Mouse (Mus musculus): ENCODE data around the gene Opn4.

Gene Opn4

DNA sequence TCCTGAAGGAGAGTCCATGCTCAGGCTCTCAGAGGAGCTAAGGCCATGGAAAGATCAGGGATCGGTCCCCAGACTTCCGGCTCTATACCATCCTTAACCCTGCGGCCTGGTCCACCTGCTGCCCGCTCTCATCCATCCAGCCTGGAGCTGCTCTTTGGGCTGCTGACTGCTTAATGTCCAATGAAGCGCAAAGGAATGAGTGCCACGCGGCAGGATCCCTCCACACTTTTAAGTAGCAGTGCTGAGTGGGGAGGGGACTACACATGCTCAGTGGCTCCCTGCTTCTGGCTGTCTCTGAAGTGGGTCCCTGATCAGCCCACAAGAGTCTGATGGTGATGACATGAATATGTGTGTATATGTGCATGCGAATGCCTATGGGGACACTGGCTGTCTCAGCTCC, at the start of gene Opn4:
Opn4 (minus strand) TSS at position 202 of the 400 bp plus-strand sequence.
- DNase-seq (ENCODE audit: low spot score in 2 of 2): no peak

DNA sequence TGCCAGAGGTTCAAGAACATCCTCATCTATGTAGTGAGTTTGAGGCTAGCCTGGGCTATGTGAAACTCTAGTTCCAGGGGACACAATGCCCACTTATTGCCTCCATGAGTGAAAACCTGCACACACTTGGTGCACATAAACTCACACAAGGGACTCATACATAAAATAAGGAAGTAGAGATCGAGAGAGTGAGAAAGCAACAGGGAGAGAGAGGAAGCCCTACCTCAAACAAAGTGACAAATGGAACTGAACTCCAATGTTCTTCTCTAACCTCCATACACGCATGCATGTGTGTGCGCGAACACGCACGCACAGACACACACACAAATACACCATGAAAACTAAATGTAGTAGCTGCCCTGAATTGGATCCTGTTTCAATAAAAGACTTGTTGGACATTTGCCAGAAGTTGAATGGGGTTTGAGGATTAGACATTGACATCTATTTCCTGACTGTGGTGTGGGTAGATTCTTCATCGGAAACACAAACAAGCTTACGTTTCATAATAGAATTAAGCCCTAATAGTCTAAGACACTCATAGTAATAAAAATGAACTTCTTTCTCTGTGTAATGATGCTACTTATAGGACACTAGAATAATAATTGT, 48.0 kb upstream of the Opn4 start:
- DNase-seq (ENCODE audit: low spot score in 2 of 2): no peak

DNA sequence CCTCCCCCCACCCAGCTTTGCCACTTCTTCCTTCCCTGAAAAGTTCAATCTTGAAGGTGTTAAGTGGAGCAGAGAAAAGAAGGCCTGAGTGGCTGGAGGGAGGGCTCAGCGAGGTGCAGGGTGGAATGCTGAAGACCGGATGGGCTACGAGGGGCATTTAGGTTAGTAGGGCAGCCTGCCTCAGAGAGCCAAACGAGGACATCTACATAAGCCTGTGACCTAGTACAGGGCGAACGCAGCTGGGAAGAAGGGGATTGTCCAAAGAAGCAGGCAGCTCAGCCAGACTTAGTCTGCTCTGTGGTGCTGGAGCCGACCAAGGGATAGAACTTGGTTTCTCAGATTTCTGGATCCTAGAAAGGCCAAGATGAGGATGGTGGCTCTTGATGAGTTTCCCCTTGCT, 44.2 kb upstream of the Opn4 start:
- no peak for DNase-seq (ENCODE audit: low spot score in 2 of 2)

DNA sequence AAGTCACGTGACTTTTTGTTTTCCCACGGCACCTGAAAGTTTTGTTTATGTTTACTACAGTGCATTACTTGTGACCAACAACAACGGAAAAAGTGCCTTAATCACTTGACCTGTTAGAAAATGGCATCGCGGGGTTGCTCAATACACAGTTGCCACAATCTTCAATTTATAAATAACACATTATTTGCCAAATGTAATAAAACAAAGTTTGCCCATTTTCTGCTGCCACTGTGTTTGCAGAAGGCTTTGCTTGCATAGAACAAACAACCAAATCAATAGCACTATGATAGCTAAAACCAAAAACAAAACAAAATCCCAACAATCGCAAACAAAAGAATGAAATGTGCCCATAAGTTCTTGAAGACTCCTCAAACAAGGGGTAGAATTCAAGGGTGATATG, 35.8 kb upstream of the Opn4 start:
- DNase-seq (ENCODE audit: low spot score in 2 of 2): no peak

DNA sequence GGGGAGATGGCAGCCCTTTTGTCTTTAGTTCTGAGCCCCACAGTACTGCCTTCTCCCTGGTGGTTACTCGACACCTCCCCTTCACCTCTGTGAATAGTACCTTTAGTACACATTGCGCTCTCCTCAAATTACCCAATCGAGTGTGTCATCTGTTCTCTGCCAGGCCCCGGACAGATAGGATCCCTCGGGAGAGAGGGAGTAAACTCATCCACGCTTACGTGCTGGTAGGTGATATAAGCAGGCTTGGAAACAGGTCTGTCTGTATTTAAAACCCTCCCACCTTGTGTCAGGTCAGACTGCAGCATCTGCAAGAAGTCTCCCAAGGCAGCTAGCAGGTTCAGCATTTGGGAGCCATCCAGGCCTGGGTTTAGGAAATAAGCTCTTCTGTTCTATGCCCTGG, 35.2 kb upstream of the Opn4 start:
- DNase-seq (ENCODE audit: low spot score in 2 of 2): no peak

DNA sequence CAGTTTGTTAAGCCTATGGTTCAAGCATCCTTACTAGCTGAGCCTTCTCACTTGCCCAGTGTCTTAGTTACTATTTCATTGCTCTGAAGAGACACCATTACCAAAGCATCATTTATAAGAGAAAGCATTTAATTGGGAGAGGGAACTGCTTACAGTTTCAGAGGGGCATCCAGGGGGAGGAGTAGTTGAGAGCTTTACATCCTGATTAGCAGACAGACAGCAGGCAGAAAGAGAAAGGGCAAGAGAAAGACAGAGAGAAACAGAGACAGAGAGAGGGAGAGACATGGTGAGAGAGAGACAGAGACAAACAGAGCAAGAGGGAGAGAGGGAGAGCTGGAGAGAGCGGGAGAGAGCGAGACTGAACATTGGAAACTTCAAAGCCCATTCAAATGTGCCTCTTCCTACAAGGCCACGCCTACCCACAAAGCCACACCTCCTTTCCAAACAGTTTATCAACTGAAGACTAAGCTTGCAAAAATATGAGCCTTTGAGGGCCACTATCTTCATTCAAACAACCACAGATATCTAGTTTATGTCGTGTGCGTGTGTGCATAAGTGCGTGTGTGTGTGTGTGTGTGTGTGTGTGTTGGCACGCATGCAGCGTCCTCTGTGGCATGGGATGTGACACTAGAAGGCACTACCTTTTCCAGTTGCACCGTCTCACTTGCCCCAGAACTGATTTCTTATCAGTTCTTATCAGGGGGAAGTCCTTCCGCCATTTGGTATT, 32.9 kb upstream of the Opn4 start:
- DNase-seq (ENCODE audit: low spot score in 2 of 2): peak in 1 of 2 experiments; percentile 63

DNA sequence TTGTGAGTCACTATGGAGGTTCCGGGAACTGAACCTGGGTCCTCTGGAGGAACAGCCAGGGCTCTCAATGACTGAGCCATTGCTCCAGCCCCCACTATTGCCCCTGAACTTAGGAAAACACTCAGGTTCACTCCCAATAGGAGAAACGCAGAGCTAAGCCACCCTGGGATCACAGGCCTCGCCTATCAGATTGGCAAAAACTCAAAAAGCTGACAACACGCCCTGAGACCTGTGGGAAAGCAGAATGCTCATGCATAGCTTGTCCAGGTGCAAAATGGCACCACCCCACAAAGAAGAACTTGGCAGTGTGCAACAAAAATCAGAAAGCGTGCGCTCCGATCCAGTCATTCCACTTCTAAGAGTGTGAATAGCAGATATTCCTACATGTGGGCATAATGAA, 26.9 kb upstream of the Opn4 start:
- no peak for DNase-seq (ENCODE audit: low spot score in 2 of 2)

DNA sequence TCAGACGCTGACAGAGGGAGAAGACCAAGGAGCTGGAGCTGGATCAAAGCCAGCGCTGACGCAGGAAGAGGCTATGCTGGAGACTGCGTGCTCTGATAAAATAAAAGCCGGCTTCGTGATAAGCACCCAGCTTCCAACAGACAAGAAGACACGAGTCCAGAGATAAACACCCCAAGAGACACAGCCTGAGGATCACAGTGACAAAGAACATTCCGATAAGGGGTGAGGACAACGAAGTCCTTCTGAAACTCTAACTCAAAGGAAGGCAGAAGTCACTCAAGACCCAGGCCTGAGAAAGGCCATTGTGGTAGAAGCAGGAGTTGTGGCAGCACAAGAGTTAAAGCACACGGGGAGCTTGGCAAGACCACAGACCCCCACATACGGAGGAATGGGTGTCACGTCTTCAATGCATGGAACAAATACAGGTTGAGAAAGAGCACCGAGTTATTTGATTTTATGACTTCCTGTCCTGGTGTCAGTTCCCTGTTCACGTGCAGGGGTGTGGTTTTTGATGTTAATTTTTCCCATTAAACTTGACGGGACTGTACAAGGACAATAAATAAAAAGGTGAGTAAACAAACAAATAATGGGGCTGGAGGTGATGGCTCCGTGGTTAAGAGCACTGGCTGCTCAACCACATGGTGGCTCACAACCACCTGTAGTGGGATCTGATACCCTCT, 23.7 kb upstream of the Opn4 start:
- peak in 1 of 2 experiments; percentile 55 for DNase-seq (ENCODE audit: low spot score in 2 of 2)

DNA sequence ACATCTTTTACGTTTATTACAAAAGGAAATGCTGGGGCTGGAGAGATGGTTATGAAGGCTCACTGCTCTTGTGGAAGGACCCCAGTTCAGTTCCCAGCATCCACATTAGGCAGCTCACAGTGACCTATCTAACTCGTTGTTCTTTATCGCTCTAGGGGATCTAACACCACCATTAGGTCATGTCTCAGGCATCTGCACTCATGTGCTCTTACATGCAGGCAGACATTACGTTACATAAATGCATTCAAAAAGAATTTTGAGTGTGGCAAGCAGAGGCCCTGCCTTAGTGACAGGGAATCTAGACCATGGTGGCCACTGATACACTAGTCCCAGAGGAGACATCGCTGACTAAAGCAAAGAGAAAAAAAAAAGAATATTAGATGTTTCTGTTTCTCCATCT, 23.1 kb upstream of the Opn4 start:
- no peak for DNase-seq (ENCODE audit: low spot score in 2 of 2)

DNA sequence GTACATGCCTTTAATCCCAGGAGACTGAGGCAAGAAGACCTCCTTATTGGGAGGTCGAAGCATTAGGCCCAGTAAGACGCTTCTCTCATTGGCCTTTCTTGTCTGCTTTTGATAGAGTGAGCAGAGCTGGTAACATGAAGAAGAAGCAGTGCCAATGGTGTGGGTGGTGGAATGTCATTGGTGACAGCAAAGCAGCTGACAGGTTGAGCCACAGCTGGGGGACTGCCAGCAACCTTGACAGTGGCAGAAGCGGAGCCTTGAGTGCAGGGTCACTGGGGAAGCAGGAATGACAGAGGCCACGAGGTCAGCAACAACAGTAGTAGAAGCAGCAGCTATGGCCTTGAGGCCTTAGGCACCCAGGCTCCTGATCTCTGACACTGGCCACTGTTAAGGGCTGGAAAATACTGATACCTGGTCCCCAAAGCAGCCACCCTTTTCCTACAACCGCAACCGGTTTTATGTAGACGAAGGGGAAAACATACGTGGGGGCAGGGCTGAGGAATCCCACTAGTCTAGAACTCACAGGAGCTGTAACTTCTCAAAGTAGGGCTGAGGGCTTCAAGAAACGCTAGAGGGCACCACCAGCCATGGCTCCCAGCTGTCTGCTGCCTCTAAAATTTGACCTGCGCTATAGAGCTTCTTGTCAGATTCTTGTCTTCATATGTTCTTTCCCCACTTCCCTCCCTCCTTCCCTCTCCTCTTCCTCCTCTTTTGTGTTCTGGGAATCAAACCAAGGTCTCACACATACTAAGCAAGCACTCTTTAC, 20.9 kb upstream of the Opn4 start:
- peak; percentile 48 to 73 for DNase-seq (ENCODE audit: low spot score in 2 of 2)

DNA sequence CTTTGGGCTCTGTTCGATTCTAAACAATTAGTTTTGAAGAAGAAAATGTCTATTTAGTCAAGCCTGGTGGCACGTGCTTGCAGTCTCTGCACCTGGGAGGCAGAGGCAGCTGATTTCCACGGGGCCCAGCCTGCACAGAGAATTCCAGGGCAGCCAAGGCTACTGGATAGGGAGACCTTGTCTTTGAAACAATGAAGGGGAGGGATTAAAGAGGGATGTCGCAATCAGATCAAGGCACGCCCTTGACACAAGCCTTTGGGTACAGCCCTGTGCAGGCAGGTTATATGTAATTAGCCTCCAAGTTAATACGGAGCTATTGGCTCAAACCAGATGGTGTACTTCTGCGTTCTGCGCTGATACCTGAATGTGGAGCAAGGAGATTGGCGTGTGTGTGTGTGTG, 18.9 kb upstream of the Opn4 start:
- DNase-seq (ENCODE audit: low spot score in 2 of 2): no peak

DNA sequence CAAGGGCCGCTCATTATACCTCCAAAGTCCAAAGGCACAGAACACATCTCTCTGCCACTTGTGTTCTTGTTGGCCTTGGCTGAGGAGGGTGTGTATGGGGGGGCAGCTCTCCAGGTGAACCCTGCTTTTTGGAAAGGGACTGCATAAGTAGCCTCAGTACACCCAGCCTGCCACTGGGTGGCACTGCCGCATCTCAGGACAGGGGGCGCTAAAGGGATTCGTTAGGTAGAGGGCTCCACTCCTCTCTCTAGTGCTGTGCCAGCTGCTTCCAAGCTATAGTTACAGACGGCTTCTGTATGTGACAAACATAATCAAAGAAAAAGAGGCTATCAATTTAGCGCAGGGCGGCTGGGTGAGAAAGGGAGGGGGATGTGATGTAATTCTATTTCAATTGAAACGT, 16.9 kb upstream of the Opn4 start:
- peak; percentile 74 to 87 for DNase-seq (ENCODE audit: low spot score in 2 of 2)

DNA sequence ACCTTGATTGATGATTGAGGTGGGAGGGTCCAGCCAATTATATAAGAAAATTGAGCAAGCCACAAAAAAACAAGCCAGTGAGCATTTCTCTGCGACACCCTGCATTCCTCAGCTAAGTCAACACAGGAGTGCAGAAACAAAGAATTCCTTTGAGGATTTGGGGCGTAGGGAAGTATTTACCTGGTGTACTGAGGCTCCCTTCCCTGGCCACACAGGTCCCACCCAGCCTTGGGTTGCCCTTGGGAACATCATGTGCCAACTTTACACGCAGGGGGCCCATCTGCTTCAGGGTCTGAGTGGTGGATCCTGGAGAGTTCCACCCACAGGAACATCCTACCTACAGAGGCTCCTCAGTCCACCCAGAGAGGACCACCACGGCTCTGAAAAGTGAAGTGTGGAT, 15.7 kb upstream of the Opn4 start:
- no peak for DNase-seq (ENCODE audit: low spot score in 2 of 2)

DNA sequence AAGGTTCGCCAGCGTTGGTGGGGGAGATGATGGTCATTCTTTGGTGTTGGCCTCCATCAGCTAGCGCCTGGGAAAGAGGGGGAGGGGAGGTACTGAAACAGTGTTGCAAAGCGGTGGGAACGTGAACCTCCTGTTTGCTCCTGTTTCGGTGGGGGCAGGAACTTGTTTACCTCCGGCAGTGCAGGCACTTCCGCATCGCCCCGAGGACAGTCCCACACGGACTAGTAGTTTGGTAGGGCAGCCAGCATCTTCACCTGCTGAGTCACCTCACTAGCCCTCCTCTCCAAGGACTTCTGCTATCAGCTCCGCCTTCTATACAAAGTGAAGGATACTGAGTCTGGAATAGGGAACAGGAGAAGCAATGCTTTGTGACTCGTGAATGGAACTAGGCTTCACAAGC, 15.1 kb upstream of the Opn4 start:
- DNase-seq (ENCODE audit: low spot score in 2 of 2): peak in 1 of 2 experiments; percentile 31

DNA sequence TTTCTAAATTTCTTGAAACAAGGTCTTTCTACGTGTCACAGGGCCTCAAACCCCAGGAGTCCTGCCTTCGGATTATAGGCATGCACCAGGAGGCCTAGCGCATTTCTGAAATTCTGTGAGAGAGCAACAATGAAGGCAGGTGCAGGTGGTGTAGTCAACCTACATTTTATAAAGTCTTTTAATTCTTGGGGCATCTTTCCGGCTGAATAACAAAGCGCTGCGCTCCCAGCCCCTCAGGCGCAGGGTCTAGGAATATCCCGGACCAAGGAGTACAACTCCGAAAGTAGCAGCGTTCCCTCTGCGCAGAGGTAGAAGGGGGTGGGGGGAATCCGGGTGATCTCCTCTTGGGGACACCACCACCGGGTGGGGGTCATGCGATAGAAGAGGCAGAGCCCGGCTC, 14.6 kb upstream of the Opn4 start:
- DNase-seq (ENCODE audit: low spot score in 2 of 2): no peak

DNA sequence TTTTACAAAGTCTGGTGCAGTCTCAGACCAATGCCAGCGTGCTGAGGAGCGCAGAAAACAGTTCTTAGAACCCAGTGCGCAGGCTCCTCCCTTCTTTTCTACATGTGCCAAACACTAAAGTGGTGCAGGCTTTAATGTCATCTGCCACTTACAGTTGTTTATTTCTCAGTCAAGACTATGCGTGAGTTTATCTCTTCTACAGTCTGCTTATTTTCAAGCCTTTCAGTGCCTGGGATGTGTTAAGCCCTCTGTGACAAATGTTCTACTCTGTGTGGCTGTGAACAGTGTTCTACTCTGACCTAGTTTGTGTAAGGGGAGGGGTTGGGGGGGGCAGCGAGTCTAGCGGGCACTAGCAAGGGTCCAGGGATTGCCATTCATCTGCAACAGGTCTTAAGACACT, 13.6 kb upstream of the Opn4 start:
- DNase-seq (ENCODE audit: low spot score in 2 of 2): no peak

DNA sequence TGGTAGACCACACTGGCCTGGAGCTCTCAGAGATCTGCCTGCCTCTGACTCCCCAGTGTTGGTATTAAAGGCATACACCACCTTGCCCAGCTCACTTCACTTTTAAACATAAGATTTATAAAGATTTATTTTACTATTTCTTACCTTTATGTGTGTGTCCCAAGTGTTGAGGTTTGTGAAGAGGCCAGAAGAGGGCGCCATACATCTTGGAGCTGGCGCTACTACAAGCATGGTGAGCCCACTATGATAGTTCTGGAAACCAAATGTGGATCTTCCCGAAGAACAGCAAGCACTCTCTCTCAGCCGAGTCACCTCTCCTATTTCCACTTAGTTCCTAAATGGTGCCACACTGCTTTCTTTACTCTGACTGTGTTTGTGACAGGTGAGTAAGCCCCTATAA, 12.3 kb upstream of the Opn4 start:
- peak in 1 of 2 experiments; percentile 50 for DNase-seq (ENCODE audit: low spot score in 2 of 2)

DNA sequence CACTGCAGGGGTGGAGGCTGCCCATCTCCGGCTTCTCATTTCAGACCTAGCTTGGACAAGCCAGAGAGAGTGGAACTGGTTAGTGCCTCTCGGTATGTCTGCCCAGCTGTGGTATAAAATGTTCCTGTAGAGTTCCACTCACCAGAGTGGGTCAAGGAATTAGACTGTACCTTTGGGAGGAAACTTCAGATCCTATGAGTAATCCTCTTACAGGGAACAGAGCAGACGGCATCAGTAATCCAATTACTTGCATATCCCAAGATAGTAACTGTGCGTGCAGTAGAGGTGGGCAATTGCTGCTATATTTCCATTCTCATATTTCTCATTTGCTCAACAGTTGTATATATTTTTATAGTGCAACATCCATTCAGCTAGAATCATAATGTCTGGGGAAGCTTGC, 11.6 kb upstream of the Opn4 start:
- no peak for DNase-seq (ENCODE audit: low spot score in 2 of 2)

DNA sequence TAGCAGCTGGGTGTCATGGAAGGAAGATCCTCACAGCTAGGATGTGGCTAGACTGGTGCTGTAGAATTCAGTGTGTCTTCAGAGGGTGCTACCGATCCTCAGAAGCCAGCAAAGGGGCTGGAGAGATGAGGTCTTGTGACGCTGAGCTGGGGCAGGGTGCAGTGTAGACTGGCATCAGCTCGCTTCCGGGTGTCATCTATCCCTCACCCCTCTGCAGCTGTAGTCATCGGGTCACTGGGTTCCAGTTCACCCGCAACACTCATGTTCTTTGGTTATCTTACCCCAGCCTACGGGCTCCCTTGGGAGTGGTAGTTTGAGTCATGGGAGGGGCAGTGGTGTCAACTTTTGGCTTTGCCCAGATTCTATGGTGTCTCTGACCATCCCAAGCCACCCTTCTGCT, 2.0 kb upstream of the Opn4 start:
- DNase-seq (ENCODE audit: low spot score in 2 of 2): no peak

DNA sequence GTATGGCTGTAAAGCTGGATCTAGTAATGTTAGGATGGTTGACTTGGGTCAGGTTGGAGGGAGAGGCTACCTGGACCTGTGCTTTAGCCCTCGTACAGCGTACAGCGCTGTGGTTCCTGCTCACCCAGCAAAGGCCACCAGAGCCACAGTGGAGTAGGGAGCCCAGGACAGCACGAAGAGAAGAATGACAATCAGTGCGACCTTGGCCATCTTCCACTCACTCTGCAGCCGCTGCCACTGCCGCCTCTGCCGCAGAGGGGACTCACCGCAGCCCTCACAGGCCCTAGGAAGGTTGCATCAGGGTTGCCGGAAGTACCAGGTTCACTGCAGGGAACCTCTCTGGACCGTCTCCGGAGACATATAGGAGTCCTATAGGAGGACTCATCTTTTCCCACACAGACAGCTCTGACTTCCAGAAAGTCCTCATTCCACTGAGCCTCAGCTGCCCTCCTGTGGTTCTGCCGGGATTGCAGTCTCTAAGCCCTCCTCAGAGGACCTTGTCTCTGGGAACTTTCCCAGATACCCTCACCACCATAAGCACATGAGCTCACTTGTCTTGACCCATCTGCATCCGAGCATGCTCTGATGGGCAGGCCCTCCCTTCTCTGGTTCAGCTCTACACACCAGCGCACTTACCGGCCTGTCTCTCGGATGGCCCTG, 4.2 kb downstream of the Opn4 start:
- no peak for DNase-seq (ENCODE audit: low spot score in 2 of 2)

DNA sequence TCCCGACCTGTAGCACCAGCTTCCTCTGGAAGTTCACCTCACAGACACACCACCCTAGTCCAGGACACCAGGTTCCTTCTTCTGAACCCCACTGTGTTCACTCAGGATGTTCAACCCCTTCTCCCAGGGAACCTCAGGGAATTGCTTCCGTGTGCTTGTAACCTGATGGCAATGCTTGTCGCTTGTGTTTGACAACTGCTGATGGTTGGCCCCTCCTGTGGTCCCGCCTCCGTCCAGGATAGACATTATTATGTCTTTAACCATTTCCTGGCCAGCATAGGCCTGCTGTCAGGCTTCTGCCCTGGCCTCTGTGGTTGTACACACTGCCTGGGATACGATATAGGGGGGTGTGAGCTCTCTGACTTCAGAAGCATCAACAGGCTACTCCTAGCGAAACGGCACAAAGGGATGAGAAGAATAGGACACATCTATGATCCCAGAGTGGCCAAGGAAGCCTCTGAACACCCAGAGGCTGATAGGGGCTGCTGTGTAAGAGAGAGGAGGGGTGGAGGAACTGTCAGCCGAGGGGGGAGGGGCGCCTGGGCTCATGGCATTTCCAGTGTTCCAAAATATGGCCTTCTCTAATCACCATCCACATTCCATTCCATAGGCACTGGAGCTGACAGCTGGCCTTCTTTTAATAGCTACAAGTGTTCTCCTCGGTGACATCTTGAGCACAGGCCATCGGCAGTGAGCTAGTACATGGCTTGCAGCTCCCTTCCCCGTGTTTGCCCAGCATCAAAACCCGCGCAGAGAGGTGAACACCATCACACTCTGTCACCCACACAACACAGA, 8.0 kb downstream of the Opn4 start:
- DNase-seq (ENCODE audit: low spot score in 2 of 2): no peak
